Mouse (Mus musculus) heart, embryonic 14.5 days (tissue): ENCODE data around the gene Hspb1. TPM values are rescaled to one million over a fixed set of nuclear protein-coding genes. Genes with fewer than 3 reads are reported as not detected.
A peak's percentile ranks its signal among the peaks of the same experiment; 100 is the strongest.

Experiments used
- ATAC-seq: fragments of 200-750 bp; cut with Nextera tagmentation; 2 replicates; pipeline ENCODE4 v1.8.0; 2017; ENCODE audit warnings: low read depth, moderate TSS enrichment; ENCODE audit not compliant: insufficient number of reproducible peaks, insufficient read depth, low FRiP score
- H3K27ac ChIP-seq, 2 experiments: fragments of 200-500 bp in 1 of 2; fragments of 300-500 bp in 1 of 2; sonication (generic) in 1 of 2; replicated peaks in 1 of 2; 2 replicates each; pipeline ENCODE4 v1.5.1; 2012 to 2014; ENCODE audit warnings: low read depth in 2 of 2, low read length in 2 of 2, control low read depth in 1 of 2, mild to moderate bottlenecking in 1 of 2, mixed read lengths in 1 of 2; ENCODE audit not compliant: control insufficient read depth in 1 of 2, insufficient read depth in 1 of 2
- H3K27me3 ChIP-seq: fragments of 300-500 bp; sonication (generic); 2 replicates; pipeline ENCODE4 v1.6.1; 2014; ENCODE audit warnings: mild to moderate bottlenecking, low read length, control low read depth; ENCODE audit not compliant: control insufficient read depth, insufficient read depth
- H3K36me3 ChIP-seq: fragments of 300-500 bp; sonication (generic); 2 replicates; pipeline ENCODE4 v1.6.1; 2014; ENCODE audit warnings: mild to moderate bottlenecking, control low read depth, low read length, mixed read lengths; ENCODE audit not compliant: control insufficient read depth, insufficient read depth
- H3K4me1 ChIP-seq, 2 experiments: fragments of 200-500 bp in 1 of 2; fragments of 300-500 bp in 1 of 2; sonication (generic) in 1 of 2; 2 replicates each; pipeline ENCODE4 v1.6.1; 2012 to 2014; ENCODE audit warnings: low read length in 2 of 2, control low read depth in 1 of 2, mixed read lengths in 1 of 2; ENCODE audit not compliant: control insufficient read depth in 2 of 2, insufficient read depth in 2 of 2
- H3K4me2 ChIP-seq: fragments of 300-500 bp; sonication (generic); 2 replicates; pipeline ENCODE4 v1.6.1; 2014; ENCODE audit warnings: mild to moderate bottlenecking, low read length
- H3K4me3 ChIP-seq, 2 experiments: fragments of 200-500 bp in 1 of 2; fragments of 300-500 bp in 1 of 2; sonication (generic) in 1 of 2; 2 replicates each; pipeline ENCODE4 v1.5.1; 2012 to 2014; ENCODE audit warnings: low read length in 2 of 2, mild to moderate bottlenecking in 2 of 2, control low read depth in 1 of 2, low read depth in 1 of 2, moderate library complexity in 1 of 2; ENCODE audit not compliant: control insufficient read depth in 1 of 2, insufficient read depth in 1 of 2
- H3K9ac ChIP-seq: fragments of 300-500 bp; sonication (generic); 2 replicates; pipeline ENCODE4 v1.6.1; 2014; ENCODE audit warnings: mild to moderate bottlenecking, low read length
- H3K9me3 ChIP-seq: fragments of 300-500 bp; sonication (generic); 2 replicates; pipeline ENCODE4 v1.6.1; 2016; ENCODE audit warnings: low read length, control low read depth; ENCODE audit not compliant: control insufficient read depth
- WGBS: fragments of 180-500 bp; shearing (Covaris S2); extraction: QIAGEN DNeasy Blood & Tissue Kit; methylation state at CpG from one replicate; pipeline ENCODE4 v1.1.7; 2014; 5-methylcytosine and 5-hydroxymethylcytosine counted together
- polyA plus RNA-seq: library from polyadenylated mRNA; unstranded; fragments of >200 nt; fragmentation: Nextera tagmentation; extraction: Ambion mirVana; gene quantifications from 2 replicates; pipeline ENCODE4 v1.2.1, GENCODE M21; 2014

The Hspb1 gene
- polyA plus RNA-seq, 1 experiment from 2014 or later: 1,014 TPM

DNA sequence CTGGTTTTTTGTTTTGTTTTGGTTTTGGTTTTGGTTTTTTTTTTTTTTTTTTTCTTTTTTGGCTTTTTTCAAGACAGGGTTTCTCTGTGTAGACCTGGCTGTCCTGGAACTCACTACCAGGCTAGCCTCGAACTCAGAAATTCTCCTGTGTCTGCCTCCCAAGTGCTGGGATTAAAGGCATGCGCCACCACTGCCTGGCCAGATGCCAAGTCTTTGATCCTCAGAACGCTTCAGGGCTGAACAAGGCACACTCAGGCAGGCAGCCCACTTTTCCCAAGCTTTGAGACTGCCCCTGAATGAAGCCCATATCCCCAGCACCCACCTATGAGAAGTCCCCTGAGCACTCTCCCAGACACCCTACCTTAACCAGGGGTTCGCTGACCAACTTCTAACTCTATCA, 12.1 kb downstream of the Hspb1 start:
- H3K9me3 ChIP-seq: no peaks in the 10 kb centered on the region
- H3K4me3 ChIP-seq: no peak overlapping the region
- no peaks in the 10 kb centered on the region for H3K27me3 ChIP-seq
- no peak overlapping the region for H3K27ac ChIP-seq
- 37% methylated on average over 4 of the region's 4 CpGs for WGBS
- H3K9ac ChIP-seq: no peak overlapping the region
- no peak overlapping the region for H3K4me2 ChIP-seq
- peaks cover 4% of the 10 kb centered on the region; the same call in 1 of the 2 replicates for H3K36me3 ChIP-seq
- no peak for ATAC-seq
- H3K4me1 ChIP-seq: peaks cover 2 to 11% of the 10 kb centered on the region in 2 experiments; a peak in 3 of 4 replicates

DNA sequence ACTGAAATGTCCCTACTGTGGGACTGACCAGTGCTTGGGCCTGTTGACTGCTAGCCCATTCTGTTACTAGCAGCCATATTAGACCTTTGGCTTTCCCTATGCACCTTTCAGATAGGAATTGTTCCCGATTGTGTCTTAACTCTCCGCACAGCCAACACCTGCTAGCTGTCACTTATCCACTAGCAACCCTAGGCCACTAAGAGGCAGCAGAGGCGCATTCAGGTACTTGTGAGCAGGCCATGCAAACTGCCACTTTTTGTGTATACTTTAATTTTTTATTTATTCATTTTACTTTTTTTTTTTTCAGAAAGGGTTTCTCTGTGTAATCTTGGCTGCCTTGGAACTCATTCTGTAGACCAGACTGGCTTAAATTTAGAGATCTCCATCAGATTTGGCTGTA, 13.0 kb downstream of the Hspb1 start:
- H3K4me3 ChIP-seq: no peak overlapping the region
- no peak overlapping the region for H3K9ac ChIP-seq
- H3K27ac ChIP-seq: no peak overlapping the region
- peaks cover 6% of the 10 kb centered on the region; the same call in 1 of the 2 replicates for H3K36me3 ChIP-seq
- H3K4me1 ChIP-seq: peaks cover 5 to 11% of the 10 kb centered on the region in 2 experiments
- no peaks in the 10 kb centered on the region for H3K9me3 ChIP-seq
- ATAC-seq: no peak
- H3K4me2 ChIP-seq: no peak overlapping the region
- 74% methylated on average over 3 of the region's 3 CpGs for WGBS
- H3K27me3 ChIP-seq: no peaks in the 10 kb centered on the region

DNA sequence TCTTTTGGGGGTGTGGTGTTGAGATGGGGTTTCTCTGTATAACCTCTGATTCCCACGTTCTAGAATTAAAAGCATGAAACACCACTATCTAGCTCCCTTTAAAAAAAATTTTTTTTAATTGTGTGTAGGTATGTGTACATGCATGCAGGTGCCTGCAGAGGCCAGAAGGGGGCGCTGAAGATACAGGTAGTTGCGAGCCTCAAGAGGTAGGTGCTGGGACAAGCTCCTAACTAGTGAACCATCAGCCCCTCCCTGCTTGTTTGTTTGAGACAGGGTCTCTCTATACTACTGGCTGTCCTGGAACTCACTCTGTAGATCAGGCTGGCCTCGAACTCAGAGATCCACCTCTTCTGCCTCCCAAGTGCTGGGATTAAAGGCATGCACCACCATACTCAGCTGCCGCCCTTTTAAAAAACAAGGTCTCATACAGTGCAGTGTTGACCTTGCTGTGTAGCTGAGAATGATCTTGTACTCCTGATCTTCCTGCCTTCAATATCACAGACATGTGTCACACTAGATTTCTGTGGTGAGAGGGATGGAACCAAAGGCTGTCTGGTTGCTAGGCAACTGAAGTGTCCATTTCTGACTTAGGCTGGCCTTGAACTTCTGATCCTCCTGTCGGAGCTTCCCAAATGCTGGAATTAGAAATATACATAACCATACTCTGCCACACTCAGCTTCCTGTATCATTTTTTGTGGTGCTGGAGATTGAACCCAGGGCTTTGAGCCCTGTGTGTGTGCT, 13.8 kb downstream of the Hspb1 start:
- H3K4me1 ChIP-seq: peaks cover 9 to 15% of the 10 kb centered on the region in 2 experiments
- no peak overlapping the region for H3K27ac ChIP-seq
- peaks cover 8% of the 10 kb centered on the region for H3K36me3 ChIP-seq
- H3K4me2 ChIP-seq: no peak overlapping the region
- no peaks in the 10 kb centered on the region for H3K27me3 ChIP-seq
- ATAC-seq: no peak
- no peaks in the 10 kb centered on the region for H3K9me3 ChIP-seq
- no peak overlapping the region for H3K9ac ChIP-seq
- no peak overlapping the region for H3K4me3 ChIP-seq
- WGBS: 61% methylated on average over 6 of the region's 6 CpGs

DNA sequence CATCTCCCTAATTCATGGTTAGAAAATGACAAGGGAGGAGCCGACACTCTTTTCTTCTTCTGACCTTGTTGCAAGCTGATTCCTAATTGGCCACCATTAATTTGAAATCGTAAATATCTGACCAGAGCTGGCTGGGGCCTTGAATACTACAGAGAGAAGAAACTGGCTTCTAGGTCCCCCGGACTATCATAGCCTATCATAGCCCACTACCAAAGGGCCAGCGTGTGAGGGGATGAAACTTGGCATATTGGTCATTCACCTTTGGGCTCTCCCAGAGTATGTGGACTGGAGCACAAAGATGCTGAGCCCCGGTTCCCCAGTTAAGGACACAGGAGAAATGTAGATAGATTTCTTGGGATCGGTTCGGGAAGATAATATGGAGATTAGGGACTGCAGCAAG, 15.3 kb downstream of the Hspb1 start:
- H3K36me3 ChIP-seq: peaks cover 22% of the 10 kb centered on the region
- peak overlapping the region; percentile 40 to 64 for H3K4me3 ChIP-seq
- ATAC-seq: 0 out of 2 replicates have a peak, but pooled peaks have one; percentile 4
- WGBS: 27% methylated on average over 7 of the region's 7 CpGs
- peak overlapping the region; percentile 58 to 75; a peak in 3 of 4 replicates for H3K27ac ChIP-seq
- H3K4me2 ChIP-seq: peak overlapping the region; percentile 77
- peaks cover 12 to 15% of the 10 kb centered on the region in 2 experiments for H3K4me1 ChIP-seq
- H3K27me3 ChIP-seq: no peaks in the 10 kb centered on the region
- peak overlapping the region; percentile 69 for H3K9ac ChIP-seq
- no peaks in the 10 kb centered on the region for H3K9me3 ChIP-seq

DNA sequence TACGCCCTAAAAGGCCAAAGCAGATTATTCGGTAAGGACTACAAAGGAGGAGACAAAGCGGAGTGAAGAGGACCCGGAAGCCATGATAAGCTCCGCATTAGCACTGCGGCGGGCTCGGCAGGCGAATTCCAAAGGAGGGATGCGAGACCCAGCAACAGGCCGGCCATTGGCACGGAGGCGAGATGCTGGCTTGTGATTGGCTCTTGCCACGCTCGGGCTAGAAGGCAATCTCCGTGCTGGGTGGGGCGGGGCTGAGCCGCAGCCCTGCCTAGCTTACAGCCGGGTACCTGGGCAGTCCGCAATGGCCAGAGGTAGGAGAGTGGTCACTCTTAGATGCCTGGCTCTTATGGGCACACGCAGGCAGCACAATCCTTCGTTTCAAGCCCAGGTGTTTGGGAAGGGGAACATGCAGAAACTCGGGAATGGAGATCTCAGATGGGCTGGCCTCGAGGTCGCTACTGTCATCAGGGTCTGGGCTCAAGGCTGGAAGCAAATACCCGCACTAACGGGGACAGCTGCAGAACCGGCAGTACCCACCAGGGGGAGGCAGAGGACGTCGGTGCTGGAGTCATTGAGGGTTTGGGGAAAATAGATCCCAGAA, 15.9 kb downstream of the Hspb1 start:
- ATAC-seq: peak; percentile 86
- no peaks in the 10 kb centered on the region for H3K27me3 ChIP-seq
- H3K9ac ChIP-seq: peak overlapping the region; percentile 69
- peaks cover 28% of the 10 kb centered on the region for H3K36me3 ChIP-seq
- H3K9me3 ChIP-seq: no peaks in the 10 kb centered on the region
- H3K4me2 ChIP-seq: peak overlapping the region; percentile 77
- H3K27ac ChIP-seq: peak overlapping the region; percentile 75 to 78
- WGBS: under 1% methylated on average over 30 of the region's 30 CpGs
- H3K4me3 ChIP-seq: peak overlapping the region; percentile 40 to 64
- H3K4me1 ChIP-seq: peaks cover 12 to 17% of the 10 kb centered on the region in 2 experiments

DNA sequence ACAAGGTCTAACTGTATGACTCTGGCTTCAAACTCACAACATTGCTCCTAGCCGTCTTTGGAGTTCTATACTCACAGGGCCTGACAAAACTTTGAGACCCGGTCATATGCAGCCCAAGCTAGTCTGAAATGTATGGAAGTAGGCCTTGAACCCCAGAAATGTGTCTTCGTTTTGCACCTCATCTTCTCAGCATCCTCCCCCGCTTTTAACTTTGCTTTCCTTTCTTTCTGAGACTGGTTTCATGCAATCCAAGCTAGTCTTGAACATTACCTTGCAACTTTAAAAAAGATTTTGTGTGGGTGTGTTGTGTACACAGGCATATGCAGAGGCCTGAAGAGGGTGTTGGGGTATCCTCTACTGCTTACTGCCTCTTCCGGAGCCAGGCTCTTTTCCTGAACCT, 16.5 kb downstream of the Hspb1 start:
- peak overlapping the region; percentile 77 for H3K4me2 ChIP-seq
- peak overlapping the region in 1 of 2 experiments; percentile 40; a peak in 1 of 4 replicates for H3K4me3 ChIP-seq
- H3K9me3 ChIP-seq: no peaks in the 10 kb centered on the region
- no peaks in the 10 kb centered on the region for H3K27me3 ChIP-seq
- 61% methylated on average over 5 of the region's 5 CpGs for WGBS
- peak overlapping the region in 1 of 2 experiments; percentile 75; a peak in 2 of 4 replicates for H3K27ac ChIP-seq
- ATAC-seq: no peak
- peaks cover 34% of the 10 kb centered on the region for H3K36me3 ChIP-seq
- H3K9ac ChIP-seq: peak overlapping the region; percentile 41; the same call in 1 of the 2 replicates
- H3K4me1 ChIP-seq: peaks cover 12 to 21% of the 10 kb centered on the region in 2 experiments

DNA sequence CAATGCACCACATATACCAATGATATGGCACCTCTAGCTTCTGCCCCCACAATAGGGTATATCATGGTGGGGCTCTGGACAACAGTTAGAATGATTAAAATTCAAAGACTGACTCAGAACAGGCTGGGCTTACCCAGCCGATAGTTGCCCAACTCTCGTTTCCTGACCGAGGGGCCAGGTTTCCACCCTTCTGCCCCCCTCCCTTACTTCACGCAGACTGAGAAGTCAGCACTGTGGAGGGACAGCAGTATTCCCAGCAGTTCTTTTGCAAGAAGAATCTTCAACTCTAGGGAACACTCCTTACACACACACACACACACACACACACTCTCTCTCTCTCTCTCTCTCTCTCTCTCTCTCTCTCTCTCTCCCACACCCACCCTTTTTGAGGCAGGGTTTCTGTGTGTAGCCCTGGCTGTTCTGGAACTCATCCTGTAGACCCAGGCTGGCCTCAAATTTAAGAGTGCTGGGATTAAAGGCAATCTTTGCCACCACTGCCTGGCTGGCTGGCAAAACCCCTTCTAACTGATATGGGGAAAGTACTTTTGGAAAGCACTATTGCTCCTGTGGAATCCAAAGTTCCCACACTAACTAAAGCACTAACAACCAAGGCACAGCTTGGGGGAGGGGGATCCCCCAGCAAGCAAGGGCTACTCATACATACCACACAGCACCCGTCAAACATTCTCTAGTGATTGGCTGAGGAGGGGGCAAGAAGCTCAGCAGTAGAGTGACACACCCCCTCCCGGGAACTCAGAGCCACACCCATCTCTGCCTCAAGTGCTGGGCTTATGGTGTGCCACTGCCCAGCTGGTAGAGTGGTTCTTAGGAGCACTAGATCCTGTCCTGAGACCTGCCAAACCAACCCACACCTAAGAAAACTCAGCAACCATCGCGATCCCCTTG, 17.9 kb downstream of the Hspb1 start:
- Histone ChIP-seq H3K36me3 (peaks cover 47% of the 10 kb centered on the region), H3K4me2 (no peak overlapping the region), H3K9ac (peak overlapping the region; percentile 3; the same call in 1 of the 2 replicates), H3K4me1 (peaks cover 12 to 22% of the 10 kb centered on the region in 2 experiments), H3K4me3 (no peak overlapping the region), H3K27me3 (no peaks in the 10 kb centered on the region), H3K9me3 (no peaks in the 10 kb centered on the region), H3K27ac (peak overlapping the region; percentile 36 to 47)
- 42% methylated on average over 8 of the region's 8 CpGs for WGBS
- ATAC-seq: 0 out of 2 replicates have a peak, but pooled peaks have one; percentile 5
